Mouse (Mus musculus): Measurements from ENCODE around the gene Drg1. TPM values are rescaled to one million over a fixed set of nuclear protein-coding genes. Genes with fewer than 3 reads are reported as not detected.
"Not testable (repeated sequence)": the region's sequence is repeated elsewhere in the genome, so short reads cannot be mapped to it uniquely, and the experiment has no call there.

Drg1 gene
- polyA plus RNA-seq, 1 experiment from 2014 or later: 194 TPM

- H3K4me2 ChIP-seq (ENCODE audit: low read depth, low read length); H3K9me3 ChIP-seq (ENCODE audit: control insufficient read depth, low read length); H3K4me1 ChIP-seq (ENCODE audit: control insufficient read depth, insufficient read depth, low read length); H3K9ac ChIP-seq (ENCODE audit: low read depth, low read length); H3K4me3 ChIP-seq (ENCODE audit: low read length); H3K27ac ChIP-seq (ENCODE audit: low read length); H3K27me3 ChIP-seq (replicated peaks; ENCODE audit: control insufficient read depth, insufficient read depth, low read length); ATAC-seq; H3K36me3 ChIP-seq (ENCODE audit: control insufficient read depth, insufficient read depth, low read length): not testable (repeated sequence)
- WGBS: 76% methylated on average over 6 of the region's 6 CpGs
These were observed 85.6 kb downstream of the Drg1 start for GRCm38 (mm10) chr11:3180510-3181160.

GRCm38 (mm10) chr11:3179726-3180092 lies 86.5 kb downstream of the Drg1 start:
- WGBS: 88% methylated on average over 7 of the region's 7 CpGs
- H3K9ac ChIP-seq (ENCODE audit: low read depth, low read length); H3K4me1 ChIP-seq (ENCODE audit: control insufficient read depth, insufficient read depth, low read length); H3K9me3 ChIP-seq (ENCODE audit: control insufficient read depth, low read length); H3K36me3 ChIP-seq (ENCODE audit: control insufficient read depth, insufficient read depth, low read length); ATAC-seq; H3K27me3 ChIP-seq (replicated peaks; ENCODE audit: control insufficient read depth, insufficient read depth, low read length); H3K27ac ChIP-seq (ENCODE audit: low read length); H3K4me2 ChIP-seq (ENCODE audit: low read depth, low read length); H3K4me3 ChIP-seq (ENCODE audit: low read length): not testable (repeated sequence)

DNA sequence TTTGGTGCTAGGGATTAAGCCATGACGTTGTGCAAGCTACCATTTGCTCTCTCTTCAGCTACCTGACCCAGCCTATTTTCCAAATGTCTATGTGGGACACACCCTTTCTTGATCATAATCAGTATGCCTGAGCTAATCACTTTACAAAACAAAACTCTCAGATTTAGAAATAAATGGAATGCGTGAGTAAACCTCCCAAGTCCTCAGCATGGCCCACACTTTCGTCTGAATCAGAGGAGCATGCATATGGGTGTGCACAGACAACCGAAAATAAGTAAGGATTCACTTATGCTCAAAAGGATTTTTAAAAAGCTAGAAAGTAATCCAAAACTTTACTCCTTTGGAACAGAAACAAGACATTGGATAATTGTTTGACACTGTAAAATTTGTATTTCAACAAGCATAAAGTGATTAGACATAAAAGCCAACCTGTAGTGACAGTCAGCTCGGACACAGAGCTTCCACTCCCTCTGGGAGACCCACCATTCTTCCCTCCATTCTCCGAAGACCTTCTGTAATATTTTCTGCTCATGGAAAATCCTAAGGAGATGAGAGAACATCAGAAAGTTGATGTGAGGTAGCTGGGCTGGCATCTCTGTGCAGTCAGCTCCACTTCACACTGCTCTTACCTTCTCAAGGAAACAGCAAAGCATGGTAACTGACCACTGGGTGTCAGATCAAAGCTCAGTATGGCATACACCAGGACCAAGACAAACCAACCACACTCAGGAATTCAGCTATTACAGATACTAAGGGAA lies 87.1 kb downstream of the Drg1 start:
- H3K36me3 ChIP-seq (ENCODE audit: control insufficient read depth, insufficient read depth, low read length); H3K4me2 ChIP-seq (ENCODE audit: low read depth, low read length); H3K9me3 ChIP-seq (ENCODE audit: control insufficient read depth, low read length); H3K4me1 ChIP-seq (ENCODE audit: control insufficient read depth, insufficient read depth, low read length); H3K27ac ChIP-seq (ENCODE audit: low read length); ATAC-seq; H3K4me3 ChIP-seq (ENCODE audit: low read length); H3K27me3 ChIP-seq (replicated peaks; ENCODE audit: control insufficient read depth, insufficient read depth, low read length); H3K9ac ChIP-seq (ENCODE audit: low read depth, low read length): not testable (repeated sequence)
- 85% methylated on average over 6 of the region's 6 CpGs for WGBS

DNA sequence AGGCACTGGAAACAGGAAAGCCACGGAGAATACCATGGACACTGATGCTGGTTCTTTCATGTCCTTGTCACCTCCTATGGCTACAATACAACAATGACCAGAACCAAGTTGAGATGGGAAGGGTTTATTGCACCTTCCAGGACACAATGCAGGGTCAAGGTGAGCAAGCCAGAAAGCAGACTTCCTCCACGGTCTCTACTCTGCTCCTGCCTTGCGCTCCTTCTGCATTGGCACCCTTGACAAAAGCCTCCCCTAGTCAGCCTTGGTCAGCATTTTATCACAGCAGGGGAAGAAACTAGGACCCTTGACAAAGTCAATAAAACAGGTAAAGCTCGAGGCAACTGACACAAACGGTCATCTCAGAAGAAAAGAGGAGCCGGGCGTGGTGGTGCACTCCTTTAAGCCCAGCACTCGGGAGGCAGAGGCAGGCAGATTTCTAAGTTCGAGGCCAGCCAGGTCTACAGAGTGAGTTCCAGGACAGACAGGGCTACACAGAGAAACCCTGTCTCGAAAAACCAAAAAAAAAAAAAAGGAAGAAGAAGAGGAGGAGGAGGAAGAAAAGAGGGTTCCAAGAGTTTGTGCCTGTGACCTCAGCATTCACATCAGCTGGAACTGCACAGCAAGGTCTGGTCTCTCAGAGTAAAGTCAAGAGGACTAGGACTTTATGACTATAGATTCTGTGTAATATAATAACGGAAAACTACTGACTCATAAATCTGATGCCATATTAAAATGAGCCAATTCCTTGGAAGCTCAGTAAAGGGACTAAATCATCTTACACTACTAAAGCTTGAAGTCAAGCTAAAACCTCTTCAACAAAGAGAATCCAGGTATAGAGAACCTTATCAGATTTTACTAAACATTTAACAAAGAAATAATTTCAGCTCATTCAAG lies 92.5 kb downstream of the Drg1 start:
- H3K36me3 ChIP-seq (ENCODE audit: control insufficient read depth, insufficient read depth, low read length); H3K4me1 ChIP-seq (ENCODE audit: control insufficient read depth, insufficient read depth, low read length); H3K4me2 ChIP-seq (ENCODE audit: low read depth, low read length); H3K9ac ChIP-seq (ENCODE audit: low read depth, low read length); H3K27me3 ChIP-seq (replicated peaks; ENCODE audit: control insufficient read depth, insufficient read depth, low read length); H3K27ac ChIP-seq (ENCODE audit: low read length); H3K4me3 ChIP-seq (ENCODE audit: low read length); H3K9me3 ChIP-seq (ENCODE audit: control insufficient read depth, low read length): not testable (repeated sequence)
- WGBS: 82% methylated on average over 11 of the region's 11 CpGs
- ATAC-seq: peak; percentile 44

DNA sequence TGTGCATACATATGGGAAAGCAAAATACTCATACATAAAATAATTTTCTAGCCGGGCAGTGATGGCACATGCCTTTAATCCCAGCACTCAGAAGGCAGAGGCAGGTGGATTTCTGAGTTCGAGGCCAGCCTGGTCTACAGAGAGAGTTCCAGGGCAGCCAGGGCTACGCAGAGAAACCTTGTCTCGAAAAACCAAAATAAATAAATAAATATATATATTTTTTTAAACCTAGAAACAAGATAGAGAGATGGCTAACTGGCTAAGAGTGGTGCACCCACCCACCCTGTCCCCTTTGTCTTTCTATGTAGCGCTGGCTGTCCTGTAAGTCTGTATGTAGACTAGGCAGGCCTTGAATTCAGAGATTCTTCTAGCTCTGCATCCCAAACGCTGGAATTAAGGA lies 93.7 kb downstream of the Drg1 start:
- H3K9me3 ChIP-seq (ENCODE audit: control insufficient read depth, low read length); H3K4me3 ChIP-seq (ENCODE audit: low read length); H3K27me3 ChIP-seq (replicated peaks; ENCODE audit: control insufficient read depth, insufficient read depth, low read length); H3K27ac ChIP-seq (ENCODE audit: low read length); ATAC-seq; H3K36me3 ChIP-seq (ENCODE audit: control insufficient read depth, insufficient read depth, low read length); H3K9ac ChIP-seq (ENCODE audit: low read depth, low read length); H3K4me2 ChIP-seq (ENCODE audit: low read depth, low read length); H3K4me1 ChIP-seq (ENCODE audit: control insufficient read depth, insufficient read depth, low read length): not testable (repeated sequence)
- 57% methylated on average over 5 of the region's 6 CpGs for WGBS

DNA sequence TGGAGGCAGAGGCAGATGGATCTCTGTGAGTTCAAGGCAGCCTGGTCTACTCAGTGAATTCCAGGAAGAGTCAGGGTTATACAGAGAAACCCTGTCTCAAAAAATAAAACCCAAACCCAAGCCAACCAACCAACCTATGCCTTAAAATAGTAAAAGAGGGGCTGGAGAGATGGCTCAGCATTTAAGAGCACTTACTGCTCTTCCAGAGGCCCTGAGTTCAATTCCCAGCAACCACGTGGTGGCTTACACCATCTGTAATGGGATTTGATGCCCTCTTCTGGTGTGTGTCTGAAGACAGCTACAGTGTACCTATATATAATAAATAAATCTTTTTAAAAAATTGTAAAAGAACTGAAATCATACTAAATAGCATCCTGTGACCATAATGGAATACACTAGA lies 94.3 kb downstream of the Drg1 start:
- WGBS: 71% methylated on average over 1 of the region's 1 CpGs
- not testable (repeated sequence) for H3K9me3 ChIP-seq (ENCODE audit: control insufficient read depth, low read length); H3K4me3 ChIP-seq (ENCODE audit: low read length); H3K36me3 ChIP-seq (ENCODE audit: control insufficient read depth, insufficient read depth, low read length); H3K9ac ChIP-seq (ENCODE audit: low read depth, low read length); ATAC-seq; H3K27me3 ChIP-seq (replicated peaks; ENCODE audit: control insufficient read depth, insufficient read depth, low read length); H3K4me1 ChIP-seq (ENCODE audit: control insufficient read depth, insufficient read depth, low read length); H3K4me2 ChIP-seq (ENCODE audit: low read depth, low read length); H3K27ac ChIP-seq (ENCODE audit: low read length)

DNA sequence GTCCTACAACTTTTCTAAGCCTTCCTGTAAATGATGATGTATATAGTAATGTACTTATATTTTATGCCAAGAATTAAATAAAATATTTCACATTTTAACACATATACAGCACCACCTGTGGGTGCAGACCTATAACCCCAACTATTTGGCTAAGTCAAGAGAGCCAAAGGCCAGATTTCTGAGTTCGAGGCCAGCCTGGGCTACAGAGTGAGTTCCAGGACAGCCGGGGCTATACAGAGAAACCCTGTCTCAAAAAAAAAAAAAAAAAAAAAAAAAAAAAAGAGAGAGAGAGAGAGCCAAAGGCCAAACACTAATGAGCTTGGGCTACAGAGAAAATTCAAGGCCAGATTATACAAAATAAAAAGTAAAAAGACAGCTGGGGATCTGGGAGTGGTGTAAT lies 97.2 kb downstream of the Drg1 start:
- H3K27ac ChIP-seq (ENCODE audit: low read length); H3K4me2 ChIP-seq (ENCODE audit: low read depth, low read length); H3K9me3 ChIP-seq (ENCODE audit: control insufficient read depth, low read length); H3K4me3 ChIP-seq (ENCODE audit: low read length); H3K27me3 ChIP-seq (replicated peaks; ENCODE audit: control insufficient read depth, insufficient read depth, low read length); H3K9ac ChIP-seq (ENCODE audit: low read depth, low read length); H3K36me3 ChIP-seq (ENCODE audit: control insufficient read depth, insufficient read depth, low read length); H3K4me1 ChIP-seq (ENCODE audit: control insufficient read depth, insufficient read depth, low read length): not testable (repeated sequence)
- 71% methylated on average over 2 of the region's 2 CpGs for WGBS
- peak; percentile 49; the same call in 1 of the 2 replicates for ATAC-seq

DNA sequence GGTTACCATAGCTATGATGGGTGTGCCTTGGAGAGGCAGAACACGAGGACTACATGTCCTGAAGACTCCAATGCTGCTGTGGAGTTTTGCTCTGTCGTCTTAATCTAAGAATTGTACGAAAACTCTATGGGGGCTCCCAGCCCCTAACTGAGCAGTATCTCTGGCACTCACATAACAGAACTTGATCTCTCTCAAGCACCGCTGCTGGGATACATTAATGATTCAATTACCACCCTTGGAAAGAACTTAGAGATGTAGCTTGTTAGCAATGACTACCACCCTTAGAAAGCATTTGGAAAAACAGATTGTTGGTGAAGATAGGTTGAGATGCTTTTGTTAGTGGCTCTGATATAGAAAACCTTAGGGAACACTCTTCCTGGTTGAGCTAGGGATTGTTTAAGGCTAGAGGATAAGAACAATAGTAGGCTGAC lies 98.6 kb downstream of the Drg1 start:
- not testable (repeated sequence) for H3K9ac ChIP-seq (ENCODE audit: low read depth, low read length); H3K27me3 ChIP-seq (replicated peaks; ENCODE audit: control insufficient read depth, insufficient read depth, low read length); H3K4me2 ChIP-seq (ENCODE audit: low read depth, low read length); ATAC-seq; H3K4me1 ChIP-seq (ENCODE audit: control insufficient read depth, insufficient read depth, low read length); H3K36me3 ChIP-seq (ENCODE audit: control insufficient read depth, insufficient read depth, low read length); H3K27ac ChIP-seq (ENCODE audit: low read length); H3K9me3 ChIP-seq (ENCODE audit: control insufficient read depth, low read length); H3K4me3 ChIP-seq (ENCODE audit: low read length)
- 64% methylated on average over 4 of the region's 4 CpGs for WGBS

DNA sequence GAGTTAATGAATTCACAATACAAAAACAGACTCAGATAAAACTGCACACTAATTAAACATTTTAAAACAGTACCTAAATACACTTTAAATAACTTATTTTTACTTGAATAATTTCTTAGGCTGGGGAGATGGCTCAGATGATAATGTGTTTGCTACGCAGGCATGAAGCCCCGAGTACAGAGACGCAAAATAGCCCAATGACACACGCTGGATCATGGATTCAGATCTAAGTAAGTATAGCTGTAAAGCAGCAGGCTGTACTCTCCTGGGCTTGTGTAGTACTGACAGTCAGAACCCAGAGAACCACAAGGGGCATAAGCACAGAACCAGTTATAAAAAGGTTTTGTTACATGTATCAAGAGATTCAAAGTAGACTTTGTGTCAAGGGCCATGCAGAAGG lies 99.1 kb downstream of the Drg1 start:
- 89% methylated on average over 4 of the region's 4 CpGs for WGBS
- H3K9ac ChIP-seq (ENCODE audit: low read depth, low read length); H3K4me3 ChIP-seq (ENCODE audit: low read length); H3K4me2 ChIP-seq (ENCODE audit: low read depth, low read length); H3K27ac ChIP-seq (ENCODE audit: low read length); H3K36me3 ChIP-seq (ENCODE audit: control insufficient read depth, insufficient read depth, low read length); H3K9me3 ChIP-seq (ENCODE audit: control insufficient read depth, low read length); H3K4me1 ChIP-seq (ENCODE audit: control insufficient read depth, insufficient read depth, low read length); ATAC-seq; H3K27me3 ChIP-seq (replicated peaks; ENCODE audit: control insufficient read depth, insufficient read depth, low read length): not testable (repeated sequence)

Data from intestine, embryonic 16.5 days (tissue).